Comparison of ENCODE assay signal across 8 mouse cellular contexts in genomic region chr6:115901489-115901931, GRCm38 (mm10). TPM values are rescaled to one million over a fixed set of nuclear protein-coding genes. Genes with fewer than 3 reads are reported as not detected.
DNase-seq lines count a peak whose midpoint lies in the region; ATAC-seq and TF ChIP-seq lines count a peak whose summit lies in the region.
"Had no signal": no experiment of that assay in that cellular context is flagged by ENCODE, and none has a peak within 500 bp of the region (broad histone marks: within the 10 kb centered on the region; RNA-seq: fewer than 3 reads in every experiment).

No protein-coding gene starts in this region.

- 0 out of 2 replicates have a peak, but pooled peaks cover 4% of the 10 kb centered on the region for H3K4me1 ChIP-seq in lung, embryonic 14.5 days (ENCODE audit: insufficient read depth)

- peak; percentile 41 for DNase-seq in lung, embryonic 14.5 days
- no peak for DNase-seq in lung, postnatal 14 days
- DNase-seq in cerebellum, adult 9-10 months, result peak; percentile 61
- peak; percentile 63 to 70 for DNase-seq in heart, postnatal 10 days
- peak; percentile 56 for DNase-seq in lung, postnatal 10 days
- DNase-seq in frontal cortex, postnatal 36 days (ENCODE audit: low spot score in 2 of 2), result no peak
- DNase-seq in spleen, postnatal 36 days (ENCODE audit: low spot score in 2 of 2), result no peak

- H3K27ac ChIP-seq in lung, embryonic 14.5 days (ENCODE audit: low read depth), result peak overlapping the region; percentile 61; the same call in 1 of the 2 replicates

- no peak overlapping the region for H3K9ac ChIP-seq in lung, embryonic 14.5 days

- TF ChIP-seq CTCF in lung, embryonic 14.5 days (IDR thresholded peaks at IDR 0.05; ENCODE audit: low read depth), result no peak

- WGBS in lung, embryonic 14.5 days, result 81% methylated on average over 8 of the region's 8 CpGs

- H3K4me2 ChIP-seq in lung, embryonic 14.5 days, result no peak overlapping the region

- H3K27me3 ChIP-seq in lung, embryonic 14.5 days (ENCODE audit: insufficient read depth, low read length), result no peaks in the 10 kb centered on the region
- H3K27me3 ChIP-seq: megakaryocyte, embryonic 14.5 days had no signal

- peaks cover 17% of the 10 kb centered on the region; the same call in 1 of the 2 replicates for H3K36me3 ChIP-seq in lung, embryonic 14.5 days (ENCODE audit: insufficient read depth)

- ATAC-seq in lung, embryonic 14.5 days (ENCODE audit: insufficient read depth), result peak; percentile 18; the same call in 1 of the 2 replicates

- no peak overlapping the region for H3K4me3 ChIP-seq in lung, embryonic 14.5 days (ENCODE audit: low read depth, low read length)

- no peaks in the 10 kb centered on the region for H3K9me3 ChIP-seq in lung, embryonic 14.5 days (ENCODE audit: low read depth, low read length)
- H3K9me3 ChIP-seq: megakaryocyte, embryonic 14.5 days had no signal

- intact Hi-C loops in heart, postnatal 10 days (cut with DNase I), result loop anchor here (1.0 to 5.0 kb wide), 4 partner anchors 61 to 226 kb away; partner anchors contain the start of gene Plxnd1

RNA-seq across cellular contexts. Expression of gene Rho, which starts 30.0 kb away (rescaled TPM):
- polyA plus RNA-seq in lung, embryonic 14.5 days (2014; fragmentation: Nextera tagmentation; extraction: Ambion mirVana), result 0.09 and 0.18 TPM in 2 replicates
- total RNA-seq in heart, postnatal 10 days (2021), result under 1 TPM; 0.07 to 0.20 TPM

RNA-seq across cellular contexts. Expression of gene H1foo, which starts 43.2 kb away (rescaled TPM):
- polyA plus RNA-seq in lung, embryonic 14.5 days (2014; fragmentation: Nextera tagmentation; extraction: Ambion mirVana), result not detected in 2 replicates
- not detected for total RNA-seq in heart, postnatal 10 days (2021)

RNA-seq across cellular contexts. Expression of gene Ift122, which starts 48.2 kb away (rescaled TPM):
- polyA plus RNA-seq in lung, embryonic 14.5 days (2014; fragmentation: Nextera tagmentation; extraction: Ambion mirVana), result 22.2 and 25.6 TPM in 2 replicates
- total RNA-seq in heart, postnatal 10 days (2021), result 10 to 100 TPM; 22.4 to 22.9 TPM

RNA-seq across cellular contexts. Expression of gene Mbd4, which starts 48.3 kb away (rescaled TPM):
- polyA plus RNA-seq in lung, embryonic 14.5 days (2014; fragmentation: Nextera tagmentation; extraction: Ambion mirVana), result 17.1 and 20.1 TPM in 2 replicates
- 1 to 10 TPM; 2.6 to 3.5 TPM for total RNA-seq in heart, postnatal 10 days (2021)

Comparison
In these comparisons a context has a peak if more than half of its experiments do, and no peak if none do; other contexts are left out.
1. DNase-seq: peak in lung, embryonic 14.5 days (single experiment), cerebellum, adult 9-10 months (single experiment), heart, postnatal 10 days (2 of 2) and lung, postnatal 10 days (single experiment); none in lung, postnatal 14 days (single experiment), frontal cortex, postnatal 36 days (0 of 2) and spleen, postnatal 36 days (0 of 2).